Mouse (Mus musculus): ENCODE results near the gene Btbd1. TPM values are rescaled to one million over a fixed set of nuclear protein-coding genes. Genes with fewer than 3 reads are reported as not detected.
A peak's percentile ranks its signal among the peaks of the same experiment; 100 is the strongest.

The Btbd1 gene
- 83.2 and 86.0 TPM in 2 replicates for polyA plus RNA-seq (2016; fragmentation: Nextera tagmentation; extraction: Ambion mirVana)

GRCm38 (mm10) chr7:81829379-81829894 is at the start of gene Btbd1:
Btbd1 (minus strand) TSS chr7:81829431.
- Histone ChIP-seq H3K27ac (peak within 1 kb of the TSS; percentile 98), H3K4me1 (peaks cover 41% of the 10 kb centered on the region), H3K36me3 (no peaks in the 10 kb centered on the region), H3K4me3 (peak within 1 kb of the TSS; percentile 89), H3K27me3 (no peaks in the 10 kb centered on the region), H3K4me2 (replicated peaks) (peak within 1 kb of the TSS; percentile 75), H3K9me3 (no peaks in the 10 kb centered on the region), H3K9ac (peak within 1 kb of the TSS; percentile 88)
- peak; percentile 82 for ATAC-seq (ENCODE audit: insufficient number of reproducible peaks, insufficient read depth, low FRiP score, low TSS enrichment)
- WGBS = under 1% methylated on average over 42 of the region's 58 CpGs

GRCm38 (mm10) chr7:81875372-81875771 is 46.1 kb upstream of the Btbd1 start:
- H3K27ac ChIP-seq = no peak overlapping the region
- no peaks in the 10 kb centered on the region for H3K36me3 ChIP-seq
- H3K4me2 ChIP-seq (replicated peaks) = no peak overlapping the region
- no peak overlapping the region for H3K9ac ChIP-seq
- H3K4me3 ChIP-seq = no peak overlapping the region
- no peaks in the 10 kb centered on the region for H3K9me3 ChIP-seq
- no peaks in the 10 kb centered on the region for H3K4me1 ChIP-seq
- H3K27me3 ChIP-seq = no peaks in the 10 kb centered on the region
- WGBS = 85% methylated on average over 9 of the region's 9 CpGs
- ATAC-seq (ENCODE audit: insufficient number of reproducible peaks, insufficient read depth, low FRiP score, low TSS enrichment) = no peak

- WGBS = 66% methylated on average over 6 of the region's 6 CpGs
- Histone ChIP-seq H3K9ac (no peak overlapping the region), H3K4me1 (no peaks in the 10 kb centered on the region), H3K36me3 (no peaks in the 10 kb centered on the region), H3K9me3 (no peaks in the 10 kb centered on the region), H3K27me3 (no peaks in the 10 kb centered on the region), H3K4me3 (no peak overlapping the region), H3K4me2 (replicated peaks) (no peak overlapping the region), H3K27ac (no peak overlapping the region)
- ATAC-seq (ENCODE audit: insufficient number of reproducible peaks, insufficient read depth, low FRiP score, low TSS enrichment) = no peak
Observed at GRCm38 (mm10) chr7:81874636-81875035, 45.4 kb upstream of the Btbd1 start.

- H3K36me3 ChIP-seq = no peaks in the 10 kb centered on the region
- H3K4me3 ChIP-seq = no peak overlapping the region
- no peak overlapping the region for H3K9ac ChIP-seq
- H3K27me3 ChIP-seq = no peaks in the 10 kb centered on the region
- H3K27ac ChIP-seq = no peak overlapping the region
- WGBS = 50% methylated on average over 1 of the region's 1 CpGs
- H3K9me3 ChIP-seq = no peaks in the 10 kb centered on the region
- H3K4me2 ChIP-seq (replicated peaks) = no peak overlapping the region
- ATAC-seq (ENCODE audit: insufficient number of reproducible peaks, insufficient read depth, low FRiP score, low TSS enrichment) = no peak
- no peaks in the 10 kb centered on the region for H3K4me1 ChIP-seq
Observed at GRCm38 (mm10) chr7:81873807-81874206, 44.6 kb upstream of the Btbd1 start.

- Histone ChIP-seq H3K4me2 (replicated peaks) (no peak overlapping the region), H3K27me3 (no peaks in the 10 kb centered on the region), H3K4me3 (no peak overlapping the region), H3K4me1 (no peaks in the 10 kb centered on the region), H3K36me3 (no peaks in the 10 kb centered on the region), H3K9ac (no peak overlapping the region), H3K27ac (no peak overlapping the region), H3K9me3 (no peaks in the 10 kb centered on the region)
- no peak for ATAC-seq (ENCODE audit: insufficient number of reproducible peaks, insufficient read depth, low FRiP score, low TSS enrichment)
- 66% methylated on average over 13 of the region's 13 CpGs for WGBS
Observed at GRCm38 (mm10) chr7:81872493-81873013, 43.3 kb upstream of the Btbd1 start.

GRCm38 (mm10) chr7:81868158-81868557 is 38.9 kb upstream of the Btbd1 start:
- Histone ChIP-seq H3K27me3 (no peaks in the 10 kb centered on the region), H3K4me1 (no peaks in the 10 kb centered on the region), H3K9me3 (no peaks in the 10 kb centered on the region), H3K4me2 (replicated peaks) (no peak overlapping the region), H3K27ac (no peak overlapping the region), H3K9ac (no peak overlapping the region), H3K36me3 (no peaks in the 10 kb centered on the region), H3K4me3 (no peak overlapping the region)
- 0 out of 2 replicates have a peak, but pooled peaks have one; percentile 42 for ATAC-seq (ENCODE audit: insufficient number of reproducible peaks, insufficient read depth, low FRiP score, low TSS enrichment)
- 30% methylated on average over 6 of the region's 6 CpGs for WGBS

GRCm38 (mm10) chr7:81867231-81867930 is 38.1 kb upstream of the Btbd1 start:
- Histone ChIP-seq H3K27ac (no peak overlapping the region), H3K4me2 (replicated peaks) (no peak overlapping the region), H3K9ac (no peak overlapping the region), H3K4me1 (no peaks in the 10 kb centered on the region), H3K27me3 (no peaks in the 10 kb centered on the region), H3K9me3 (no peaks in the 10 kb centered on the region), H3K36me3 (no peaks in the 10 kb centered on the region), H3K4me3 (no peak overlapping the region)
- ATAC-seq (ENCODE audit: insufficient number of reproducible peaks, insufficient read depth, low FRiP score, low TSS enrichment) = no peak
- WGBS = 87% methylated on average over 9 of the region's 9 CpGs

GRCm38 (mm10) chr7:81865937-81866336 is 36.7 kb upstream of the Btbd1 start:
- no peaks in the 10 kb centered on the region for H3K4me1 ChIP-seq
- no peak overlapping the region for H3K27ac ChIP-seq
- WGBS = 91% methylated on average over 6 of the region's 6 CpGs
- no peak overlapping the region for H3K4me3 ChIP-seq
- ATAC-seq (ENCODE audit: insufficient number of reproducible peaks, insufficient read depth, low FRiP score, low TSS enrichment) = no peak
- no peak overlapping the region for H3K4me2 ChIP-seq (replicated peaks)
- no peaks in the 10 kb centered on the region for H3K9me3 ChIP-seq
- H3K27me3 ChIP-seq = peaks cover 13% of the 10 kb centered on the region
- H3K36me3 ChIP-seq = no peaks in the 10 kb centered on the region
- H3K9ac ChIP-seq = no peak overlapping the region

GRCm38 (mm10) chr7:81864552-81864951 is 35.3 kb upstream of the Btbd1 start:
- no peak overlapping the region for H3K9ac ChIP-seq
- no peaks in the 10 kb centered on the region for H3K9me3 ChIP-seq
- H3K4me1 ChIP-seq = peaks cover under 1% of the 10 kb centered on the region; the same call in 1 of the 2 replicates
- peaks cover 26% of the 10 kb centered on the region for H3K27me3 ChIP-seq
- H3K27ac ChIP-seq = no peak overlapping the region
- H3K4me2 ChIP-seq (replicated peaks) = no peak overlapping the region
- no peaks in the 10 kb centered on the region for H3K36me3 ChIP-seq
- H3K4me3 ChIP-seq = no peak overlapping the region
- ATAC-seq (ENCODE audit: insufficient number of reproducible peaks, insufficient read depth, low FRiP score, low TSS enrichment) = no peak
- 85% methylated on average over 6 of the region's 6 CpGs for WGBS

- H3K9me3 ChIP-seq = no peaks in the 10 kb centered on the region
- peaks cover 40% of the 10 kb centered on the region for H3K27me3 ChIP-seq
- ATAC-seq (ENCODE audit: insufficient number of reproducible peaks, insufficient read depth, low FRiP score, low TSS enrichment) = no peak
- no peak overlapping the region for H3K9ac ChIP-seq
- 0 out of 2 replicates have a peak overlapping the region, but pooled peaks have one; percentile 11 for H3K27ac ChIP-seq
- H3K4me3 ChIP-seq = no peak overlapping the region
- peaks cover 6% of the 10 kb centered on the region; the same call in 1 of the 2 replicates for H3K4me1 ChIP-seq
- no peak overlapping the region for H3K4me2 ChIP-seq (replicated peaks)
- 66% methylated on average over 24 of the region's 24 CpGs for WGBS
- H3K36me3 ChIP-seq = no peaks in the 10 kb centered on the region
Observed at GRCm38 (mm10) chr7:81862587-81863583, 33.7 kb upstream of the Btbd1 start.

GRCm38 (mm10) chr7:81861921-81862320 is 32.7 kb upstream of the Btbd1 start:
- Histone ChIP-seq H3K4me2 (replicated peaks) (no peak overlapping the region), H3K4me1 (peaks cover 6% of the 10 kb centered on the region; the same call in 1 of the 2 replicates), H3K4me3 (no peak overlapping the region), H3K9me3 (no peaks in the 10 kb centered on the region), H3K36me3 (no peaks in the 10 kb centered on the region), H3K27me3 (peaks cover 46% of the 10 kb centered on the region), H3K9ac (no peak overlapping the region), H3K27ac (no peak overlapping the region)
- ATAC-seq (ENCODE audit: insufficient number of reproducible peaks, insufficient read depth, low FRiP score, low TSS enrichment) = no peak
- WGBS = 67% methylated on average over 4 of the region's 4 CpGs

Data from embryonic facial prominence, embryonic 12.5 days (tissue).